Mouse (Mus musculus) small intestine, adult 2 months (tissue): Measurements from ENCODE around the gene Pou3f1.

Experiments used
- CTCF ChIP-seq: fragments of 200-500 bp; IDR thresholded peaks from 2 replicates; pipeline ENCODE4 v1.5.1; 2012; ENCODE audit warnings: low read depth, mild to moderate bottlenecking, control low read depth, inconsistent platforms, low read length, moderate library complexity, mixed read lengths; ENCODE audit not compliant: insufficient replicate concordance, insufficient read length; ENCODE audit errors: extremely low read depth
- POLR2A ChIP-seq: fragments of 200-500 bp; IDR thresholded peaks from 2 replicates; pipeline ENCODE4 v1.6.1; 2012; ENCODE audit warnings: low read depth, mild to moderate bottlenecking, control low read depth, inconsistent platforms, low read length, moderate library complexity

DNA sequence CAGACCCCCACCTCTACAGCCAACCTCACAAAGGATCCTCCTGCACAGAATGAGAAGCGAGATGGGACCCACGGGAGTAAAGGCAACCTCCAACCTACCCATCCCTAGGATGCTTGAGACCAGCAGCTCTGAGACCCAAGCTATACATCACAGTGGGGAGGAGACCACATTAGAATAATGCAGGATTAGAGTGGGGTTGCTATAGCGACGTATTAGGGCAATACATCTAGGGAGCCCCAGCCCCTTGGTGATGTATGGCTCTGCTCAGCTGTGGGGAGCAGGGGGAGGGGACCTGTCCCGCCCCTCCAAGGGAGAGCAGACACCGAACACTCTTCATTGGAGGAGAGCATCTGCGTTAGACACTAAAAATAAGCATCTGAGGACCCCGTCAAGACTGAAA lies 11.5 kb downstream of the Pou3f1 start:
- no peak for TF ChIP-seq POLR2A
- TF ChIP-seq CTCF = no peak
